In the genomic region with DNA sequence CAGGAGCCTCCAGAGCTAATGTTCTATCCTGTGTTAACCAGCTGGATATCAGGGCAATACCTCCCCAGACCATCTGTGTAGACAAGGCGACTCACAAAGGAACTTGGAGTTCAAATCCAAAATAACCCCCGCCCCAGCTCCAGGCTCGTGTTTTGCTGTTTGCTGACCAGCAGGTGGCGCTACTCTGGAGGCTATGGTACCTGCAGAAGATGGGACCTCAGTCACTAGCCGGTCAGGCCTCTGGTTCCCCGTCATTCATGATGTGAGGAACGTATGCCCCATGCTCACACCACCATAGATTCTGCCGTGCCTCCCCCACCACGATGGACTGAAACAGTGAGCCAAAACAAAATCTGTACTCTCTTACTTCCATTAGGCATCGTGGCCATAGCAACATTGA, we compare ENCODE assay signal across 10 mouse cellular contexts. TPM values are rescaled to one million over a fixed set of nuclear protein-coding genes. Genes with fewer than 3 reads are reported as not detected.
DNase-seq lines count a peak whose midpoint lies in the region; ATAC-seq and TF ChIP-seq lines count a peak whose summit lies in the region.
"Had no signal": no experiment of that assay in that cellular context is flagged by ENCODE, and none has a peak within 500 bp of the region (broad histone marks: within the 10 kb centered on the region; RNA-seq: fewer than 3 reads in every experiment).

No protein-coding gene starts in this region.

- no peak overlapping the region for H3K9ac ChIP-seq in liver, adult 2 months (ENCODE audit: low read depth, low read length)
- H3K9ac ChIP-seq in liver, embryonic 12.5 days = no peak overlapping the region

- no peak overlapping the region for H3K27ac ChIP-seq in liver, adult 2 months (replicated peaks; ENCODE audit: insufficient read depth, low read depth, low read length)
- no peak overlapping the region for H3K27ac ChIP-seq in liver, embryonic 12.5 days
- H3K27ac ChIP-seq: macrophage had no signal

- no peaks in the 10 kb centered on the region for H3K27me3 ChIP-seq in liver, adult 2 months (ENCODE audit: control insufficient read depth, insufficient read depth, low read length)
- H3K27me3 ChIP-seq in liver, embryonic 12.5 days (replicated peaks) = no peaks in the 10 kb centered on the region

- no peaks in the 10 kb centered on the region for H3K9me3 ChIP-seq in liver, embryonic 12.5 days (replicated peaks)

- TF ChIP-seq CTCF in liver, adult 2 months (IDR thresholded peaks at IDR 0.05; ENCODE audit: low read depth, low read length) = peak; percentile 66

- 51% methylated on average over 10 of the region's 10 CpGs for WGBS in liver, adult 2 months
- 29% methylated on average over 10 of the region's 10 CpGs for WGBS in liver, embryonic 12.5 days (ENCODE audit: insufficient replicate concordance)

- no peak overlapping the region for H3K4me3 ChIP-seq in liver, adult 2 months (ENCODE audit: insufficient read depth, low read depth, low read length)
- H3K4me3 ChIP-seq in liver, embryonic 12.5 days = no peak overlapping the region

- H3K4me2 ChIP-seq in liver, embryonic 12.5 days = no peak overlapping the region

- intact Hi-C loops in left cerebral cortex, postnatal 25 days (cut with DNase I) = no loop called here

- no peaks in the 10 kb centered on the region for H3K79me2 ChIP-seq in liver, adult 2 months (ENCODE audit: control insufficient read depth, insufficient read depth, low read length)

- TF ChIP-seq POLR2A in liver, adult 2 months (IDR thresholded peaks at IDR 0.05; ENCODE audit: extremely low read depth, insufficient read depth, low read length) = no peak

- no peak for ATAC-seq in liver, embryonic 12.5 days
- ATAC-seq in cerebellum, adult (ENCODE audit: insufficient number of reproducible peaks, low FRiP score, low TSS enrichment) = no peak
- ATAC-seq: forebrain, embryonic 16.5 days had no signal

- peak; percentile 36 to 46 for DNase-seq in adrenal gland, adult 18-20 months (ENCODE audit: low spot score in 2 of 2)
- DNase-seq in adrenal gland, postnatal 4 days (ENCODE audit: low spot score in 2 of 2) = no peak
- DNase-seq in liver, adult 2 months (ENCODE audit: extremely low read depth, low read depth, low spot score) = peak; percentile 12
- peak; percentile 38 for DNase-seq in induced T-regulatory cell, adult 2 months (ENCODE audit: low read depth)
- peak; percentile 15 for DNase-seq in thymus, postnatal 14 days
- DNase-seq in left cerebral cortex, postnatal 25 days (ENCODE audit: low spot score in 2 of 2) = no peak

- H3K36me3 ChIP-seq in liver, adult 2 months (ENCODE audit: control insufficient read depth, insufficient read depth, low read length) = no peaks in the 10 kb centered on the region
- no peaks in the 10 kb centered on the region for H3K36me3 ChIP-seq in liver, embryonic 12.5 days

- H3K4me1 ChIP-seq in liver, adult 2 months (ENCODE audit: control insufficient read depth, insufficient read depth, low read length) = no peaks in the 10 kb centered on the region
- no peaks in the 10 kb centered on the region for H3K4me1 ChIP-seq in liver, embryonic 12.5 days

RNA-seq across cellular contexts. Expression of gene Chst8, which starts 37.1 kb away (rescaled TPM):
- 10 to 100 TPM; 10.6 to 12.7 TPM for total RNA-seq in adrenal gland, adult 18-20 months (2021)
- total RNA-seq in adrenal gland, postnatal 4 days (2021) = 10 to 100 TPM in 1 of 2 experiments, 1 to 10 TPM in 1; 8.5 to 14.8 TPM
- 0.07 and 0.28 TPM in 2 replicates for total RNA-seq in liver, adult 2 months (2014; rRNA removed)
- polyA plus RNA-seq in liver, adult 2 months (2012; rRNA removed) = 0.09 and 0.35 TPM in 2 replicates
- 1.2 and 1.3 TPM in 2 replicates for polyA plus RNA-seq in liver, embryonic 12.5 days (2016; fragmentation: Nextera tagmentation; extraction: Ambion mirVana)
- total RNA-seq in left cerebral cortex, postnatal 25 days (2021) = 10 to 100 TPM; 15.7 to 27.5 TPM
- polyA plus RNA-seq: macrophage had no signal

Comparison
In these comparisons a context has a peak if more than half of its experiments do, and no peak if none do; other contexts are left out.
1. DNase-seq: peak in adrenal gland, adult 18-20 months (2 of 2), liver, adult 2 months (single experiment), induced T-regulatory cell, adult 2 months (single experiment) and thymus, postnatal 14 days (single experiment); none in adrenal gland, postnatal 4 days (0 of 2) and left cerebral cortex, postnatal 25 days (0 of 2).